Mouse (Mus musculus) thymus, adult 2 months (tissue): ENCODE data around the gene 1810049J17Rik.

Experiments used
- CTCF ChIP-seq: fragments of 200-500 bp; IDR thresholded peaks from 2 replicates; pipeline ENCODE4 v1.5.1; 2012; ENCODE audit warnings: mild to moderate bottlenecking, control low read depth, low read length, moderate library complexity, borderline replicate concordance; ENCODE audit not compliant: control insufficient read depth, poor library complexity, insufficient read depth; ENCODE audit errors: extremely low read depth
- POLR2A ChIP-seq: fragments of 200-500 bp; IDR thresholded peaks from 2 replicates; pipeline ENCODE4 v1.6.1; 2012; ENCODE audit warnings: mild to moderate bottlenecking, low read length, control low read depth, moderate library complexity; ENCODE audit not compliant: control insufficient read depth, poor library complexity, insufficient read depth; ENCODE audit errors: extremely low read depth

- TF ChIP-seq CTCF (no peak), POLR2A (no peak)
Observed at GRCm38 (mm10) chr15:12362701-12363040, 41.0 kb upstream of the 1810049J17Rik start.
